Mouse (Mus musculus): Measurements from ENCODE around the gene Fam172a. TPM values are rescaled to one million over a fixed set of nuclear protein-coding genes. Genes with fewer than 3 reads are reported as not detected.

The Fam172a gene
- polyA plus RNA-seq, 1 experiment from 2014 or later, result 53.6 TPM

GRCm38 (mm10) chr13:78087751-78088150 is 385.9 kb downstream of the Fam172a start:
- WGBS, result 87% methylated on average over 4 of the region's 4 CpGs
- Histone ChIP-seq H3K9ac (ENCODE audit: low read length) (no peak overlapping the region), H3K4me3 (ENCODE audit: low read depth, low read length) (no peak overlapping the region), H3K4me2 (no peak overlapping the region), H3K27ac (ENCODE audit: low read depth, low read length) (no peak overlapping the region), H3K36me3 (ENCODE audit: control insufficient read depth, insufficient read depth, low read length) (no peaks in the 10 kb centered on the region), H3K9me3 (ENCODE audit: control insufficient read depth, low read length) (no peaks in the 10 kb centered on the region), H3K4me1 (ENCODE audit: control insufficient read depth, insufficient read depth, low read length) (no peaks in the 10 kb centered on the region), H3K27me3 (ENCODE audit: control insufficient read depth, insufficient read depth, low read length) (no peaks in the 10 kb centered on the region)
- no peak for ATAC-seq (ENCODE audit: low FRiP score)
- no peak for DNase-seq (ENCODE audit: low spot score, missing footprints)

DNA sequence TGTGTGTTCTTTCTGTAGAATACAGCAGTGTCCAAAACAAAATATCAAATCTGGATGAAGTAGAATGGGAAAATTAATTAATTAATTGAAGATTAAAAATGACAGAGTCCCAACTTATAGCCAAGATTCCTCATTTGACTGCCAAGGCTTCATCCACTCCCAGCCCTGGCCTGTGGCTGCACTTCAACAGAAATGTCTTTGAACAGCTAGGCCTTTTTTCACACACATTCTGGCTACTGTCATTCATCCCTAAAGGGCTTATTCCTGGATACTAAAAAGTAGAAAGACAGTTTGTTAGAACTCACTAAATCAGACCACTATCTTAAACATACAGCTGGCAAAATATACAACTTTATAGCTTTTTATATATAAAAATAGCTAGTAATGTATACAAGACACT is 388.9 kb downstream of the Fam172a start:
- no peak overlapping the region for H3K9ac ChIP-seq (ENCODE audit: low read length)
- H3K36me3 ChIP-seq (ENCODE audit: control insufficient read depth, insufficient read depth, low read length), result no peaks in the 10 kb centered on the region
- H3K9me3 ChIP-seq (ENCODE audit: control insufficient read depth, low read length), result no peaks in the 10 kb centered on the region
- H3K4me3 ChIP-seq (ENCODE audit: low read depth, low read length), result no peak overlapping the region
- H3K27me3 ChIP-seq (ENCODE audit: control insufficient read depth, insufficient read depth, low read length), result no peaks in the 10 kb centered on the region
- DNase-seq (ENCODE audit: low spot score, missing footprints) (no peak), ATAC-seq (ENCODE audit: low FRiP score) (no peak)
- H3K4me1 ChIP-seq (ENCODE audit: control insufficient read depth, insufficient read depth, low read length), result no peaks in the 10 kb centered on the region
- no peak overlapping the region for H3K27ac ChIP-seq (ENCODE audit: low read depth, low read length)
- H3K4me2 ChIP-seq, result no peak overlapping the region

DNA sequence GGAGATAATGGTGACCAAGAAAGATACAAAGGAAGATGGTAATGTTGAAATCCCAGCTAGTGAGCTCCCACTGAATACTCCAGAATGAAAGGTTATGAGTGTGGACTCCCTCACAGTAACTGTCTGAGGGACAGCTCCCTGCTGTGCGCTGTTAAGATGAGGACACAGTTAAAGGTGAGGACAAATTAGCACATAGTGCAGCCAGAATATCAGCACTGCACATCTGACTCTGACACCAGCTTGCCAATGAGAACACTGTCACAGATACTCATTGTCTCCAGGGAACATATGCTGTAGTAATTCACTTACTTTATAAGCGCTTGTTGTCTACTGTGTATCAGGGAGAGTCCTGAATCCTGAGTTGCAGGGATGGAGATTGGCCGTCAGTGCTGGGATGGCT is 390.1 kb downstream of the Fam172a start:
- Histone ChIP-seq H3K9ac (ENCODE audit: low read length) (no peak overlapping the region), H3K27ac (ENCODE audit: low read depth, low read length) (no peak overlapping the region), H3K27me3 (ENCODE audit: control insufficient read depth, insufficient read depth, low read length) (no peaks in the 10 kb centered on the region), H3K4me3 (ENCODE audit: low read depth, low read length) (no peak overlapping the region), H3K9me3 (ENCODE audit: control insufficient read depth, low read length) (no peaks in the 10 kb centered on the region), H3K4me2 (no peak overlapping the region), H3K36me3 (ENCODE audit: control insufficient read depth, insufficient read depth, low read length) (no peaks in the 10 kb centered on the region), H3K4me1 (ENCODE audit: control insufficient read depth, insufficient read depth, low read length) (no peaks in the 10 kb centered on the region)
- 87% methylated on average over 3 of the region's 3 CpGs for WGBS
- no peak for ATAC-seq (ENCODE audit: low FRiP score)
- no peak for DNase-seq (ENCODE audit: low spot score, missing footprints)

DNA sequence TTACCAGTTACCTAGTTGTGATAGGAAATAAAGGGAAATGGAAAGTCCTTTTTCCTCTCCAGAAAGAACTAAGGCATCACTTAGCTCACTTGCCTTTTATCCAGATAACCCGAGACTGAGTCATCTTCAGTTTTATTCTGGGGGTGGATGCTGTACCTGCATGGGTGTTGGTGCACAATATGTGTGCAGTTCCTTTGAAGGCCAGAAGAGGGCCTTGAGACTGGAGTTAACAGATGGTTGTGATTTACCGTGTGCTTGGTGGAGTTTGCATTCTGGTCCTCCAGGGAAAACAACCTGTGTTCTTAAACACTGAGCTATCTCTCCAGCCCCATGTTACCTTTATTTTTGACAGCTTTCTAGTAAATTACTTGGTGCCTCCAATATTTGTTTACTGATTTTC is 392.5 kb downstream of the Fam172a start:
- no peak overlapping the region for H3K9ac ChIP-seq (ENCODE audit: low read length)
- H3K4me2 ChIP-seq, result no peak overlapping the region
- 87% methylated on average over 2 of the region's 2 CpGs for WGBS
- no peaks in the 10 kb centered on the region for H3K4me1 ChIP-seq (ENCODE audit: control insufficient read depth, insufficient read depth, low read length)
- H3K27ac ChIP-seq (ENCODE audit: low read depth, low read length), result no peak overlapping the region
- ATAC-seq (ENCODE audit: low FRiP score) (no peak), DNase-seq (ENCODE audit: low spot score, missing footprints) (no peak)
- H3K9me3 ChIP-seq (ENCODE audit: control insufficient read depth, low read length), result no peaks in the 10 kb centered on the region
- no peaks in the 10 kb centered on the region for H3K27me3 ChIP-seq (ENCODE audit: control insufficient read depth, insufficient read depth, low read length)
- no peaks in the 10 kb centered on the region for H3K36me3 ChIP-seq (ENCODE audit: control insufficient read depth, insufficient read depth, low read length)
- H3K4me3 ChIP-seq (ENCODE audit: low read depth, low read length), result no peak overlapping the region

DNA sequence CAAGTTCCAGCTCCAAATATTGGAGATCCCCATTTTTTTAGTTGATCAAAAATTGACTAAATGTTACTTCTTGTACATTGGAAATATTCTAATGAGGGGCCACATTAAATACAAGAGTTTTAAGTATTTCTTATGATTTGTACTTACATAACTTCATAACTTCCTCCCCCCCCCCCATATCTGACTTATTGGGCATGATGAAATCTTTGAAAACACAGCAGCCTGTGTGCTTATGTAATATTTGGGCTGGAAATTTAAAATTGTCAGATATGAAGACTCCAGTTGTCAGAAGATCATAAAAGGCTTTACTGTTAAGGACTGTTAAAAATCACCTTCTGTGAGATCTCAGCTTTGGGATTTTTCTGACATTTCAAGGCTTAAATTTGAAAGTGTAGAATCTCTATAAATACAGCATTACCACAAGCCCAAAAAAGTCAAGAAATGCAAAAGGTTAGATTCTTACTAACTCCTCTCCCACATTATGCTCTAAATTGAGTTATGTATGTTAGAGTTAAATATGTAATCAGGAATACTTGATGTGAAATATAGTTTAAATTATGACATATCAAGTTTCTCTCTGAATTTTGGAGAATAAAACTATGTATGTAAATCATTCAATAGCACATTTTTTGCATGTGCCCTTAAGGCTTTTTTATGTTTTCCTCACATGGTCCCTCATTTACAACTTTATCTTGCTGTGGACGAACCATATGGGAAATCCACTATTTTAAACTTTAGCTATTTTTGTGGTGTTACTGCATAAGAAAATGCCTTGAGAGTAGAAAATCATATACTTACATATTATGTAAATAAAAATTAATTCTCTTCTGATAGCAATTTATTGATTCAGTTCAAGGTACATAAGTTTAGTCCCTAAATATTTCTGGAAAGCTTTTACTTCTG is 393.5 kb downstream of the Fam172a start:
- ATAC-seq (ENCODE audit: low FRiP score), result no peak
- Histone ChIP-seq H3K4me2 (no peak overlapping the region), H3K9ac (ENCODE audit: low read length) (no peak overlapping the region), H3K36me3 (ENCODE audit: control insufficient read depth, insufficient read depth, low read length) (no peaks in the 10 kb centered on the region), H3K27me3 (ENCODE audit: control insufficient read depth, insufficient read depth, low read length) (no peaks in the 10 kb centered on the region), H3K27ac (ENCODE audit: low read depth, low read length) (no peak overlapping the region), H3K4me3 (ENCODE audit: low read depth, low read length) (no peak overlapping the region), H3K4me1 (ENCODE audit: control insufficient read depth, insufficient read depth, low read length) (no peaks in the 10 kb centered on the region), H3K9me3 (ENCODE audit: control insufficient read depth, low read length) (no peaks in the 10 kb centered on the region)
- 94% methylated on average over 1 of the region's 1 CpGs for WGBS
- no peak for DNase-seq (ENCODE audit: low spot score, missing footprints)

DNA sequence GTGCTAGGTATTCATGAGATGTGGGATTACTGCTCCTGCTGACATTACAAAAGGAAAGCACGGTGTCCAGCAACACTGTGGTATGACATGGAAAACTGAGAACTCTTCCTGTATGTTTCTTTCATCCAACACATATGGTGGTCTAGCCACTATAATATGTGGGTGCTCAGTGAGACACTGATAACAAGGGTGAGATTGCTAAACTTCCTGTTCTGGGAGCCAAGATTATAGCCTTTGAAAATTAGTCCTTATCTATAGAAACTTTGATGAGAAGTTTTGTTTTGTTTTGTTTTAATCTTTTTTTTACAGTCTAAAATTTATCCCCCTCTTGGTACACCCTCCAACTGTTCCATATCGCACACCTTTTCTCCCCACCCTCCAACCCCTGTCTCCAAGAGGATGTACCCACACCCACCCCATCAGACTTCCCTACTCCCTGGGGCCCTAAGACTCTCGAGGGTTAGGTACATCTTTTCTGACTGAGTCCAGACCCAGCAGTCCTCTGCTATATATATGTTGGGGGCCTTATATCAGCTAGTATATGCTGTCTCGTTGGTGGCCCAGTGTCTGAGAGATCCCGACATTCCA is 397.1 kb downstream of the Fam172a start:
- H3K4me2 ChIP-seq, result no peak overlapping the region
- H3K4me1 ChIP-seq (ENCODE audit: control insufficient read depth, insufficient read depth, low read length), result peaks cover 2% of the 10 kb centered on the region; the same call in 1 of the 2 replicates
- H3K4me3 ChIP-seq (ENCODE audit: low read depth, low read length), result no peak overlapping the region
- ATAC-seq (ENCODE audit: low FRiP score) (no peak), DNase-seq (ENCODE audit: low spot score, missing footprints) (no peak)
- H3K9ac ChIP-seq (ENCODE audit: low read length), result no peak overlapping the region
- WGBS, result 85% methylated on average over 5 of the region's 5 CpGs
- H3K27ac ChIP-seq (ENCODE audit: low read depth, low read length), result no peak overlapping the region
- no peaks in the 10 kb centered on the region for H3K36me3 ChIP-seq (ENCODE audit: control insufficient read depth, insufficient read depth, low read length)
- H3K27me3 ChIP-seq (ENCODE audit: control insufficient read depth, insufficient read depth, low read length), result no peaks in the 10 kb centered on the region
- no peaks in the 10 kb centered on the region for H3K9me3 ChIP-seq (ENCODE audit: control insufficient read depth, low read length)

DNA sequence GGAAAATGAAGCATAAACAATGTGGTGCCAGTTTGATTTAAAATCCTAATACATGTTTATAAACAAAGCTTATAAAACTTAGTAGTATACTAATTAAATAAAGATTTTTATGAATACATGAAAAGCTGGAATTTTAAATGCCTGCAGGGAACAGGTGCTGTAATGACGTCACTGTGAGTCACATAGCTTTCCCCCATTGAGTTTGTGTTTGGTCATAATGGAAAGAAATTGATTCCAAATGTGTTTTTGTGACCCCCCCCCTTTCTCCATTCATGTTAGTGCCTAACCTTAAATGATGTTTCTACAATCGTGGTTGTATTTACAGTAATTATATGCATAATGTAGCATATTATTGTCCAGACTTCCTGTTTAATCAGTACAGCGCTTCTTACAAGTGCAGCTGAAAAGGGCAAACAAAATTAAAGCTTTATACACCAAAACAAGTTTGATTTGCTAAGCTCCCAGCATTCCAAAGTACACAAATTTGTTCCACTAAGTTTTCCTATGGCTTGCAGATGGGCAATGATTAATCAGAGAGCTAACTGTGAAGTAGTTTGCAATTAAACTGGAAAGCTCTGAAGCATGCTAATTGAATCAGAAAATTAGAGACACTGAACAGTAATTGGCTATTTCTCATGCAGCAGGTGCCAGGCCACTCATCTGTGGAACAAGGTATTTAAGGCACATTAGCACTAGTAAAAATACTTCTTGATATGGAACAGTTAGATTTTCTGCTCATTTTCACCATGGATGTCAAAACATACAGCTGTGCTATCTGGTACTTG is 398.1 kb downstream of the Fam172a start:
- DNase-seq (ENCODE audit: low spot score, missing footprints) (no peak), ATAC-seq (ENCODE audit: low FRiP score) (no peak)
- WGBS, result 70% methylated on average over 3 of the region's 3 CpGs

GRCm38 (mm10) chr13:78100664-78101063 is 398.8 kb downstream of the Fam172a start:
- 89% methylated on average over 3 of the region's 3 CpGs for WGBS
- ATAC-seq (ENCODE audit: low FRiP score) (no peak), DNase-seq (ENCODE audit: low spot score, missing footprints) (peak; percentile 14)
- H3K4me1 ChIP-seq (ENCODE audit: control insufficient read depth, insufficient read depth, low read length), result peaks cover 2% of the 10 kb centered on the region; the same call in 1 of the 2 replicates
- H3K4me2 ChIP-seq, result no peak overlapping the region
- H3K4me3 ChIP-seq (ENCODE audit: low read depth, low read length), result no peak overlapping the region
- no peaks in the 10 kb centered on the region for H3K27me3 ChIP-seq (ENCODE audit: control insufficient read depth, insufficient read depth, low read length)
- no peaks in the 10 kb centered on the region for H3K9me3 ChIP-seq (ENCODE audit: control insufficient read depth, low read length)
- no peak overlapping the region for H3K9ac ChIP-seq (ENCODE audit: low read length)
- no peaks in the 10 kb centered on the region for H3K36me3 ChIP-seq (ENCODE audit: control insufficient read depth, insufficient read depth, low read length)
- H3K27ac ChIP-seq (ENCODE audit: low read depth, low read length), result no peak overlapping the region

More for the DNA sequence above, 398.1 kb downstream of the Fam172a start:
- H3K4me2 ChIP-seq, result no peak overlapping the region
- H3K27me3 ChIP-seq (ENCODE audit: control insufficient read depth, insufficient read depth, low read length), result no peaks in the 10 kb centered on the region
- H3K9ac ChIP-seq (ENCODE audit: low read length), result no peak overlapping the region
- H3K4me3 ChIP-seq (ENCODE audit: low read depth, low read length), result no peak overlapping the region
- peaks cover 2% of the 10 kb centered on the region; the same call in 1 of the 2 replicates for H3K4me1 ChIP-seq (ENCODE audit: control insufficient read depth, insufficient read depth, low read length)
- H3K27ac ChIP-seq (ENCODE audit: low read depth, low read length), result no peak overlapping the region
- no peaks in the 10 kb centered on the region for H3K9me3 ChIP-seq (ENCODE audit: control insufficient read depth, low read length)
- H3K36me3 ChIP-seq (ENCODE audit: control insufficient read depth, insufficient read depth, low read length), result no peaks in the 10 kb centered on the region

- WGBS, result 89% methylated on average over 2 of the region's 2 CpGs
- no peaks in the 10 kb centered on the region for H3K9me3 ChIP-seq (ENCODE audit: control insufficient read depth, low read length)
- ATAC-seq (ENCODE audit: low FRiP score), result no peak
These were observed 400.5 kb downstream of the Fam172a start for GRCm38 (mm10) chr13:78102337-78102736.

More at GRCm38 (mm10) chr13:78102337-78102736, 400.5 kb downstream of the Fam172a start:
- peaks cover 2% of the 10 kb centered on the region; the same call in 1 of the 2 replicates for H3K4me1 ChIP-seq (ENCODE audit: control insufficient read depth, insufficient read depth, low read length)
- no peaks in the 10 kb centered on the region for H3K27me3 ChIP-seq (ENCODE audit: control insufficient read depth, insufficient read depth, low read length)
- no peak for DNase-seq (ENCODE audit: low spot score, missing footprints)
- H3K4me3 ChIP-seq (ENCODE audit: low read depth, low read length), result no peak overlapping the region
- H3K27ac ChIP-seq (ENCODE audit: low read depth, low read length), result no peak overlapping the region
- H3K4me2 ChIP-seq, result no peak overlapping the region
- H3K36me3 ChIP-seq (ENCODE audit: control insufficient read depth, insufficient read depth, low read length), result no peaks in the 10 kb centered on the region
- no peak overlapping the region for H3K9ac ChIP-seq (ENCODE audit: low read length)
